Mouse (Mus musculus): ENCODE results near the gene Chchd3.

GRCm38 (mm10) chr6:32950973-32951372 is 109.1 kb downstream of the Chchd3 start:
- TF ChIP-seq CHD2 (IDR thresholded peaks at IDR 0.05; ENCODE audit: low read depth, low read length) (no peak), MAFK (IDR thresholded peaks at IDR 0.05; ENCODE audit: insufficient read depth, low read depth, low read length) (no peak), ZC3H11A (IDR thresholded peaks at IDR 0.05; ENCODE audit: borderline replicate concordance, low read depth, low read length) (no peak), HCFC1 (IDR thresholded peaks at IDR 0.05; ENCODE audit: borderline replicate concordance, insufficient read depth, low read length) (no peak)
